Mouse (Mus musculus): Measurements from ENCODE around the gene Rps6ka5.

DNA sequence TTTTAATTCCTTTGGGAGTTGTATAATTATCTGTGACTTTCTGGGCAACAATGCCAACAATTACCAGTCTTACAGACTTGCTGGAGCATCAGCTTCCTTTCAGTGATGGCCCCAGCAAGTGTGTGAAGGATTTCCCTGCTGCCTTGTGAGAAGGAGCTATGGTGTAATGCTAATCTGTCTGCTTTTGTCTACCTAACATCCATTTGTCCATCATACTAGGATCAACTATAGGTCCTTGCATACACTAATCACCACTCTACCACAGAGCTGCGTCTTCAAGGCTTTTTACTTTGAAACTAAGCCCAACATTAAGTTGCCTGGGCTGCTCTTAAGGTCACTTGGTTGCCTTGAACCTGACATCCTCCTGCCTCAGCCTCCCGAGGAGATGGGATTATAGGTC, 112.9 kb downstream of the Rps6ka5 start:
- TF ChIP-seq CTCF (IDR thresholded peaks at IDR 0.05; ENCODE audit: borderline replicate concordance, control insufficient read depth, extremely low read depth, insufficient read depth, low read length, poor library complexity), result no peak
- TF ChIP-seq POLR2A (IDR thresholded peaks at IDR 0.05; ENCODE audit: control insufficient read depth, extremely low read depth, insufficient read depth, low read length, poor library complexity), result no peak
